Mouse (Mus musculus) G1E (cell line): ENCODE measurements around the gene Shroom1.

ENCODE experiments used
- CTCF ChIP-seq: IDR thresholded peaks from 2 replicates; pipeline ENCODE4 v1.5.1; 2012; ENCODE audit warnings: low read depth, low read length, inconsistent platforms, mixed read lengths
- GATA1 ChIP-seq: IDR thresholded peaks from 2 replicates; pipeline ENCODE4 v1.6.1; 2012; ENCODE audit warnings: borderline replicate concordance, low read length, inconsistent platforms, mixed read lengths
- POLR2AphosphoS5 ChIP-seq: IDR thresholded peaks from 2 replicates; pipeline ENCODE4 v1.6.1; 2012; ENCODE audit warnings: low read depth, low read length, inconsistent platforms; ENCODE audit not compliant: insufficient replicate concordance

GRCm38 (mm10) chr11:53429182-53429581 lies 27.8 kb upstream of the Shroom1 start:
- TF ChIP-seq GATA1 (no peak), CTCF (no peak), POLR2AphosphoS5 (no peak)
